Mouse (Mus musculus): ENCODE measurements around the gene Grin2b. TPM values are rescaled to one million over a fixed set of nuclear protein-coding genes. Genes with fewer than 3 reads are reported as not detected.
"Not testable (repeated sequence)": the region's sequence is repeated elsewhere in the genome, so short reads cannot be mapped to it uniquely, and the experiment has no call there.

The Grin2b gene
- total RNA-seq, 4 experiments from 2014 or later = 0.24 to 0.86 (median 0.70) TPM

DNA sequence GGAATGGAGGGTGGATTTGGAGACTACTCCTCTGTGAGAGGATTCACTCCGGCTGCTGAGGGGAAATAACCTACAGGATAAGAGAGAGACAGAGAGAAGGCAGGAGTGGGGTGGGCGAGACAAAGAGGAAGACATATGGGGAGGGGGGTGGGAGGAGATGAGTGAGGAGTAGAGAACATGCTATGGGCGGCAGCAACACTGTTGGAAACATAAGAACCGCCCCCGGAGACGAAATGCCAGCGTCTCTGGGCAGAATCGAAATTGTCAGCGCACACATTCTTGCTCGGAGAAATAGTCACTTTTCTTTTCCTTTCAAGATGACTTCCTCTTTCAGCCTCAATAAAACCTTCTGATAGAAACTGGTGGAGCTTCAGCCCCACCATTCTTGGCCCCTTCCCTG is 274.1 kb downstream of the Grin2b start:
- no peak for DNase-seq

DNA sequence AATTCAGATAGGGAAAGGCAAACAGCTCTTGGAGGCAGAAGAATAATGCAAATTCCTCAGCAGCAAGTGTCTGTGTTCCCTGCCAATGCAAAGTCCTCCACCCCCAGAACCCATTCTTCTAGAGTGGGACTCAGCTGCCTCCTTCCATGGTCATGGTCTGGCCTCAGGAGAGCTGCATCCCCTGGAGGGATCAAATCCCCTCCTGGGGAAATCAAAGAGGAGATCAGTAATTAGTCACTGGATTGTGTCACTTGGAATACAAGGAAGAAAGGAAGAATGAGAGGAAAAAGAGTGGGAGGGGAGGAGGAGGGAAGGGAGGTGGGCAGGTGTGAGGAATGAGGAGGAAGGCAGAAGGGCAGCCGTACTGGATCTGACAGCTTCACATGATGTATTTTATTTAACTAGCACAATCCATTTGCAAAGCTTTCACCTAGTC is 278.5 kb downstream of the Grin2b start:
- DNase-seq = no peak

DNA sequence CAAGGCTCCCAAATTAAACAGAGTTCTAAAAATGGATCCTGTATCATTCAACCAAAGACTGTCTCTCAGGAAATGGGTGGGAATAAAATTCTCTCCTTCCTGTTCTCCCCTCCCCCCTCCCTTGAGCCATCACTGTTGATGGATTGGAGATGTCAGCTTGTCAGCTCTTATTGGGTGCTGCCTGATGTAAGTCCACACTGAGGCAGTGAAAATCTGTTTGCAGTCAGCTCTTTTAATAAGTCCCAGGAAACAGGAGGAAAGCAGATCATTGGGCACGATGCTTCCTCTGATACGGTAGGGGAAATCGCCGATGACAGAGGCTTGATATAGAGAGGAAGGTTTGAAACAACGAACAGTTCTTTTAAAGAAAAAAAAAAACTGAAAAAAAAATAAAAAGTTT is 290.7 kb downstream of the Grin2b start:
- DNase-seq = no peak

DNA sequence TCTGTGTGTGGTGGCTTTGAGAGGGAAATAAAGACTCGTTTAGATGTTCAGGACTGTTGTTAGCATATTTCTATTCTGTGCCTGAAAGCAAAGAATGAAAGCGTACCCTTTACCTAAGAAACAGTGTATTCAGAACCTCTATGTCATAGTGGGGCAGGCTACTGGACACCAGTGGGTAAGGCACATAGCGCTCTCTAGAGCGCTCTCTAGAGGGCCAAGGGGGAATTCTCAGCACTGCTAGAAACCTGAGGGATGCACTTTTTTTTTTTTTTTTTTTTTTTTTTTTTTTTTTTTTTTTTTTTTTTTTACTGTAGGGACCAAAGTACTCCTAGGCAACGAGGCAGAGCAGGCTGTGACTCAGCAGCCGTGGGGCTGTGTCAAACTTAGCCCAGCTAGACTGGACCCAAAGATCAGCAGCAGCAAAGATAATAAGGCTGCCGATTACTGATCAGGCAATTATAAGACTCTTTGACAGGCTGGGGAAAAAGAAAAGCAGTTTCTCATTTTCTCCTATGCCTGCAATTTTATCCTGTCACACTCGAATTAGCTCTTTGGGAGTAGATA is 297.1 kb downstream of the Grin2b start:
- DNase-seq = no peak

DNA sequence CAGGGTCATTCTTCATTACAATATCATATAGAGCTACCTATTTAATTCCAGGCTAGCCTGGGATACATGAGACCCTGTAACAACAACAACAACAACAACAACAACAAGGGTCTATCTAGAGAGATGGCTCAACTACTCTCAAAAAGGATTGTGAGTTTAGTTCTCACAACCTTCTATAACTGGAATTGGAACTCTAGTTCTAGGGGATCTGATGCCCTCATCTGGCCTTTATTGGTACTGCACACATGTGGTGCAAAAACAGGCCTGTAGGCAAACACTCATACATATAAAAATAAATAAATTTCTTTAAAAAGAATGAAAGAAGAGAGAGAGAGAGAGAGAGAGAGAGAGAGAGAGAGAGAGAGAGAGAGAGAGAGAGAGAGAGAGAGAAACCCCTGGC is 298.7 kb downstream of the Grin2b start:
- no peak for DNase-seq

DNA sequence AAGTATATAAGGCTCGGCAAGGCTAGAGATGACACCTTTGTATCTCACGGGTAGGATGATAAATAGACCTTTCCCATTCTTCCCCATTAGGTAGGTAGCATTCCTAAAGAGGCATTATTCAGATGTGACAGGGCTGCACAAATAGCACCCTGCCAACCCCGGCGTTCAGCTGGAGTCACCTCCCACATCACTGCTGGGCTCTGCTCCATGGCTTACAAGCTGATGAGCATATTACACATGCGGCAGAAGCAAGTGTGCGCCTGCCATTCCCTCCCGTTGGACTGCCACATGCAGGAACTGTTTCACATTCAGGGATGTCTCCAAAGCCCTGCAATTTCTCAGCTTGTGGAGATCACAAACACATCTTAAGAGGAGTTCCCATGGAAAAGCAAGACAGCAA is 307.5 kb downstream of the Grin2b start:
- DNase-seq = no peak

DNA sequence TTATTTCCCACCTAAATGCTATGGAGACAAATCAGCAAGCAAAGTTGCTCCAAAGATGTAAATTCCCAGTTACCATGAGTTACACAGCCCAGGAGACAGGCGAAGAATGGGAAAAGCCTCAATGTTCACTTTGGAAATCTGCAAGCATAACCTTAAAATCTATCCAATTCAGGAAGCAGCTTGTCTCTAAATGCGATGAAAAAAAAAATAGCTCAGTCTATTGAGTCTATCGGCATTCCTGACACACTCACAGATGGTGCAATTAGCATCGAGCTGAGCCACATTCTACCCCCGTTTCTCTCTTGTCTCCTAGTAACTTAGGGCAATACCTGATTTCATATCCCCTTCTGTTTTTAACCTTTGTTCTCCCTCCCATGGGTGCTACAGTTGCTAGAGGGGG is 309.3 kb downstream of the Grin2b start:
- no peak for DNase-seq

DNA sequence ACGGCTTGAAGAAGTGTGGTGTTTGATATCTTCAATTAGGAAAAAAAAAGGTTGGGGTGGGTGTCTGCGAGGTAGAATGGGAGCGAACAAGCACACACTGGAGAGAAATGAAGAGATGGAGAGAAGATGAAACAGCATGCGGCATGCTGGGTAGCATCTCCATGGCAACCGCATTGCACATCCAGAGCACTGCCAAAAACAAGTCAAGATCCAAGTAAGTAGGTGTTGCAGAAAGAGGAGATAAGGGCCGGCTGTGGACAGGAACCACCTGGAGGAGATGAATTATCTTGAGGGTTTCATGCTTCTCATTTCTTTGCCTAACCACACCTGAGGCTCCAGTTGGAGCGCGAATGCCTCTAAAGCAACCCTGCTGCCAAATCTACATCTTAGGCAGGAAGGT is 313.8 kb downstream of the Grin2b start:
- DNase-seq = no peak

DNA sequence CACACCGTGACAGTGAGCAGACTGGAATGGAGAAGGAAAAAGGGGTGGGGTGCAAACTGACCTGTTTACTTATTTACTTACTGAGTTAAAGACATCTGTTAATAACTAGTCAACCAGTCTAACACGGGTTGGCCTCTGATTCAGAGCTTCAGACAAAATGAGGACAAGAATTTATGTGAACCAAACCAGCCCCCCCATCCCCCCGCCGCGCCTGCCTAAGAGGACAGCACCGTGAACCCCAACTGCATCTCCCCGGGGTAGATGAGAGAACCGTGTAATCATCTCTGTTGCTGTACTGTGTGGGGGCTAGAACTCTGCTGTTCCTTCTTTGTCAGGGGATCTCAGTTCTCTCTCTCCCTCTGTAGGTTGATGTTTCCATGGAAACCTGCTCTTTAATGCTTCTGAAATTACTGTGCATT is 319.1 kb downstream of the Grin2b start:
- no peak for DNase-seq

DNA sequence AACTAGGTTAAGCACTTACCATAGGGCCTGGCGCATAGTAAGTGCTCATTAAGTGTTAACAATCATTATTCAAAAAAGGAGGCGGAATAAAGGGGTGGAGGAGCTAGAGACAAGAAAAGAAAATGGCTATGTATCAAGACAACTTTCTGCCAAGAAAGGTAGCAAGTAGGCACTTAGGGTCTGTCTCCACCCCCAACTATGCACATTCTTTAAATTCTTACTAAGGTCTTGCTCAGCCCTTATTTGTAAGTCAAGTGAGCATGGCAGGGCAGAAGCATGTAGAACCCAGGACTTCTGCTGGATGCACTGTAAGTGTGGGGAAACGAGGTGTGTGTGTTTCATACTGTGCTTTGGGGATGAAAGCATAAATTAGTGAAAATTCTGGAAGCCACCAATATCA is 329.6 kb downstream of the Grin2b start:
- no peak for DNase-seq

DNA sequence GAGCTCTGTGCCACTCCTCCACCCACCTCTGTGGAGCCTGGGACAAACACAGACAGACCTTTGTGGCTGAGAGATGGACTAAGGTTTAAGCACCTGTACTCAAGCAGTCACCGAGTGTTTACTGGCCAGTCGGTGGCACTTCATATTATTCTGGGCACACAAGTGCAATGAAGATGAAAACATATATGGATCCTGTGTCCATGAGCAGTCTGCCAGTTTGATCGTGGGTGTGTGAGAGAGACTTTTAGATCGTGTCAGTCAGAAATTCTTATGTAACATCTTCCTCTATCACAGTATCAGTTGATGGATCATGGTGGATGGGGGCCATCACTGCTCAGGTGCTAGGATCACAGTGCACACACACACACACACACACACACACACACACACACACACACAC is 337.0 kb downstream of the Grin2b start:
- no peak for DNase-seq

DNA sequence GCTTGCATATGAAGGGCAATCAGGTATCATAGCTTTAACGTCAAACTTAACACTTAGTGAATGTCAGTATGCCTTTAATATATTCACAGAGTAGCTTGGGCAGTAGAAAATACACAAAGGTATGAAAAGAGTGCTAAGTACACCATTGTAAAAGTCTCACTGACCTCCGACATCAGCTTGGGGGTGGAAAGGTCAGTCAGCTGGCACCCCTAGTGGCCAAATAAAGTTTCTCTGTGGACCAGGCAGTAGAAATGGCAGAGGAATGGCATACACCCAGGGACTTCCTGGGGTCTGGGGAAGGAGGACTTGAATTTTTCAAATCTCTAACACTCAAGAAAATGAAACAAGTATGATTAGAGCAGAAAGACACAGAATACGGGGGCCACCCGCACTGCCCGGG is 339.8 kb downstream of the Grin2b start:
- DNase-seq = no peak

DNA sequence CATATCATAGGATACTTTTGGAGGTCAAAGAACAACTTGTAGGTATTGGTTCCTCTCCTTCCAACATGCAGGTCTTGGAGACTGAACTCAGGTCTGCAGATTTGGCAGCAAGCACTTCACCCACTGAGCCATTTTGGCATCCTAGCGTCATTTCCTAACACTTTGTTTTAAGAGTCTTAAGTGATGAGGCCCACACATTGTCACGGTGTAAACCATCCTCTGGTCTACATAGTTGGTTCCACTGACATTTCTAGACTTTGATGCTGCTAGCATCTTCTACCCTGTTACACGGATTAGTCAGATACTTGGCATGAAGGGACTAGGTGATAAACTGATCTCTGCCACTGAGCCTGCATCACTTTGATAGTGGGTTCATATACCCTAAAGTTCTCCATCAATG is 341.3 kb downstream of the Grin2b start:
- no peak for DNase-seq

DNA sequence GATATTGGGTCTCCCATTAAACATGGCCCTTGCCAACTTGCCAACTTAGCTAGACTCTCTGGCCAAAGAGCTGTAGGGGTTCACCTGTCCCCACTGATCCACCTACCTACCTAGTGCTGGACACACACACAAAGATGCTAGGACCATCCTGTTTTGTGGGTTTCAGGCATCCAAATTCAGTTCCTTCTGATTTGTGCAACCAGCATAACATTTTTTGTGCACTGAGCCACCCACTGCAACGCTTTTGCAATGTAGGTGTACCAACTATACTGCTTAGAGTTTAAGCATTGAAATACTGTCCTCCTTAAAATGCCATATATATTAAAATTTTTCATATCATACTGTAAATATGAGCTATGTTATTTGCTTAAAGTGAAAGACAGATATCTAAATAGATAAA is 342.3 kb downstream of the Grin2b start:
- no peak for DNase-seq

DNA sequence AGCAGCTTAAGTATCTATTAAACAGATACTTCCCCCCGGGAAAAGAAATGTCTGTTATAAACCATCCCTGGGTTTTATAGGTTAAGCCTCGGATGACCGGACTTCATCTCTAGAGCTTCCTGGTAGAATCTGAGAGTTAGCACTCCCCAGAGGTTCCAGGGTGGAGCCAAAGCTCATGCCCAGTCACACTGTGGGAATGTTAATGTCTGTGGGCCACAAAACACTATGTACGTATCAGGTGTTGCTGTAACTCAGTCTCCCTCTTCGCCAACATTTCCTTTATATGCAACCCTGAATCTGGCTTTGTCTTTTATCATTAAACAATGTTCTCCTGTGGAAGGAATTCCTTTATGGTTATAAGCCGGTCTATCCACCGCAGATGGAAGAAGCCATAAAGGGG is 343.9 kb downstream of the Grin2b start:
- no peak for DNase-seq

DNA sequence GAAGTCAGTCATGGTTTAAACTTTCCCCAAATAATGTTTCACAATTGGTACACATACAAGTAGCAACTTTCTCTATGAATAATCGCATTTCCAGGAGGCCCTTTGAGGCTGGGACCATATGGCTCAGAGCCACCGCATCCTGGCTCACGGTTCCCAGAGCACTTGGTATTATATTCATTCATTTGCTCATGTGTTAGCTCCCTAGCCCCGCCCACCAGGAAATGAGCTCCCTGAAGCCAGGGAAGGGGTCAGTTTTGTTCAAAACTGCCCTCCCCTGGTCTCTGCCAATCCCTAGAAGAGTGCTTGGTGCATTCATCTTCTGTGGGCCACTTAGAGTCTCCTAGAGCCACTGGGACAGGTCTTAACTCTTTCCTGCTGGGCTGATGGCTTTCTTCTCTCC is 344.3 kb downstream of the Grin2b start:
- DNase-seq = no peak

DNA sequence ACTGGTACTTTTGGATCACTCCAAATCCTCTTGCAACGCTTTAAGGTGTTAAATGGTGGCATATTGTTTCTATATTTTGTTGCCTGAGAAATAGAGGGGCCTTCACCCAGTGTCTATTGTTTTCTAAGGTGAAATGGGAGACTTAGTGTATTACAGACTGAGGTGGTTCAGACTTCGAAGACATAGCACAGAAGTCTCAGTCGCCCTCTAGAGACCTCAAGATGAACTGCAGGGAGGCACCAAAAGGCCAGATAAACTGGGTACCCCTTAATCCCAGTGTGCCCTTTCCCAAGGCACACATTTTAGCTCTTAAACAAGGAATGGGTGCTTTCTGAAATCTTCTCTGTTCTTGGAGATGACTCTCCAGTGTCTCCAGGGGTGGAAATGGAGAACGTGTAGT is 345.4 kb downstream of the Grin2b start:
- peak; percentile 3 for DNase-seq

DNA sequence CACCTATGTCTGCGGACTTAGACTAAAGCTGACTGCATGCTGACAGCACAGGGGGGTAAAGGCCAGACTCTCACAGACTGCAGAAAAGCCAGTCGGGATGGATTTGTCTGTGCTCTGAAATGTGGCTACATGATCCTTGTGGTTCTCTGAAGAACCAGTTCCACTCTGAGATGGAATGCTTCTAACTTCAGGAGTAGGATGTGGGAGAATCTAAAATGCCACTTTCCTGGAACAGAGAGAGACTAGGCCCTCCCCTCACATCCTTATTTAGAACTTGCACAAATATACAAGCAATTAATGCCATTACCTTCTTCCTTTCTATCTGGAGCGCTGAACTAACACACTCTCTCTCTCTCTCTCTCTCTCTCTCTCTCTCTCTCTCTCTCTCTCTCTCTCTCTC is 346.0 kb downstream of the Grin2b start:
- no peak for DNase-seq

DNA sequence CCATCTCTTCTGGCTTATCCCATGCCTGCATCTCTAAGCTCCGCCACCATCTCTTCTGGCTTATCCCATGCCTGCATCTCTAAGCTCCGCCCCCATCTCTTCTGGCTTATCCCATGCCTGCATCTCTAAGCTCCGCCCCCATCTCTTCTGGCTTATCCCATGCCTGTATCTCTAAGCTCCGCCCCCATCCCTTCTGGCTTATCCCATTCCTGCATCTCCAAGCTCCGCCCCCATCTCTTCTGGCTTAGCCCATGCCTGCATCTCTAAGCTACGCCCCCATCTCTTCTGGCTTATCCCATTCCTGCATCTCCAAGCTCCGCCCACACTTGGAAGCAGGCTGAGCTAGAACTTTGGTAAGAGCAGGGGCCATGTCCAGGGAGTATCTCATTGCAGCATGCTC is 346.5 kb downstream of the Grin2b start:
- DNase-seq = not testable (repeated sequence)

DNA sequence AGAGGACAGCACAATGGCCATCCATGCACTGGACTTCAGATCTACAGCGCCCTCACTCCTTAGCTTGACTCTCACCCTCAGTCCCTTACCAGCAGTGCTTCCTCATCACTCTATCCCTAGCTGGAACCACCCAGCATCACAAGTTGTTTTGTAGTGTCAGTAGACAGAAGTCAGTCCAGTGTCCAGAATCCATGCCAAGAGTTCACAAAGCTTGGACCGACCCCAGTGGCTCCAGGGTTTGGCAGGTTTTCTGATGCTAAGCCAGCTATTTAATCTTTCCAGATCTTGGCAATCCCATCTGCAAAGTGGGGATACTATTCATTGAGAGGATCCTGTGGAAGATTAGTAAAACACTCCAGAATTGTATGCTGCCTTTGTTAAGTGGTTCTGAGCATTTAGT is 355.9 kb downstream of the Grin2b start:
- no peak for DNase-seq

DNA sequence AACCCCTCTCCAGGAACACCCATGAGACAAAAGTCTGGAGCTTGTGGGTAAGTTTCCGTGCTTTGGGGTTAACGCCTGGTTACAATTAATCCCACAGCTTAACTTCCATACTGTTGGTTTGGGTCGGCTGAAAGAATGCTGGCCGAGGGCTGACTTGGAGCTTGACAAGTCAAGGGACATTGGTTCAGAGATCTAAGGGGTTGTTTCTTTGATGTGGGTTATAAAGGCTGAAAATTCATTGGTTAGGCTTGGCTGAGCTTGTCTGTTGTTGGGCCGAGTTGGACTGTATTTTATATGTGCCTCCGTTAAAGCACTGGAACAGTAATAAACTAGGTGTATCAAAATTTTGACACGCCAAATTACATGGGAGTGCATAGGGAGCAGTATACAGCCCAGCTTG is 359.6 kb downstream of the Grin2b start:
- no peak for DNase-seq

DNA sequence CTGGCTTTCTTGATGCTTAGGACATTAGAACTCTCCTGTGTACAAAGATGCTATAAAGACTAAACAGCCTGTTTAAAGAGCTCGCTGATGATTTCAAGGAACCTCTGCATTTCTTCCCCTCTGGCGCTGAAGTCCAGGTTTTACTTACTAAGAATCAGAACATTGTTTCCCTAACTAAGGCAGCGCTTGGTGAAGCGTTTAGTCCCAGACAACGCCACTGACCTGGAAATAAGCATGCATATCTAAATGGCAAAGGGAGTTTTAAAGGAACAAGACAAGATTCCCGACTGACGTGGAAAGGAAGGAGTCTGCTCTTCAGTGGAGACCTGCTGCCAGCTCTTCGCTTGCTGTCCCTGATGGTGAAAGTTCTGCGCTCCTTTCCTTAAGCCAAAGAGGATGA is 367.9 kb downstream of the Grin2b start:
- DNase-seq = no peak

DNA sequence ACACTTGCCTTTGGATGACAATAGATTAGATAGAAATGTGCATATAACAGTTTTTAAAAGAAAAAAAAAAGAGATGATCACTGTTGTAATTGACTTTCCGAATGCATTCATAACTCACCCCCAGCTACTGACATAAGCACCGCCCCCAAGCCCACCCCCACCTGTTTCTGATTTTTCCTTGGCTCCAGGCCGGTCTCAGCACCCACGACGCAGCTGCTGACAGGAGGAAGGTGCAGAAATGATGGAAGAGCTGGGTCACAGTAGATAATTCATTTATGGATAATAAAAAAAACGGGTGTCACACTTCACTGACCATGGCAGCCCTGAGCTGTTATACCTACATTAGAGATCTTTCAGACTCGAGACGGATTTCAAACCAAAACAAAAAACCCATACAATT is 373.4 kb downstream of the Grin2b start:
- DNase-seq = no peak

DNA sequence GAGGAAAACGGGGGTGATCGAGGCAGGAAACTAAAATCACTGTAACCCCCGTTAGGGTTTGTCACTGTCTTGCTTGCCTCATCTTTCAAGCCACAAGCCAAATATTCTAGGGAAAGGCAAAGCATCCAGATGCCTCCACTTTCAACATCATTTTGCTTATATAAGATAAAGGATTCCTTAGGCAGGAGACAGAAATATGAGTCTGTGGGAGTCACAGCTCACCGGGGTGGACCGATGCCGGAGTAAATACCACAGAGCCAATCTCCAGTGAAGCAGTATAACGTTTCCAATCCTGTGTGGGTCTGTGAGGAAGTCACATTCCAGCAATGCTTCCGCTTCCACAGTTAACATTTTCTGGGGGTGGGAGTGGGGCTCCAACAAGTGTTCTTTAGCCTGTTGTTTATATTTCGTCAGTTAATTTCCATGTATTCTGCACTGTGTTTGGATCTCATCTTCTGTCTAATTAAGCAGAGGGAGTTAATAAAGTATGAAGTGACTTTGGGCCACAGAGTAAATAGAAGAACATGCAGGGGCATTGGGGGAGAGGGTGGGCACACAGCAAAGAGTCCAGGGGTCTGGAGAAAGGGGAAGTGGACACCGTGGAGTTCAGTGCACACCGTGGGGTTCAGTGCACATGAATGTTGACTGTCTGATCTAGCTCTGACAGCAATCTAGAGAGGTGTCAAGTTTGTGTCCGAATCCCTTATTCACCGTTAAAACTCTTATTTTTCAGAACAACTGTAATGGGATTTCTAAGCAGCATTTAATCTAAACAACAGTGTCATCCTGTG is 374.9 kb downstream of the Grin2b start:
- no peak for DNase-seq

All from adrenal gland, adult 8-10 months (tissue).